Mouse (Mus musculus): ENCODE data around the gene Spats2l. TPM values are rescaled to one million over a fixed set of nuclear protein-coding genes. Genes with fewer than 3 reads are reported as not detected.

The Spats2l gene
- total and polyA plus RNA-seq, 3 experiments: not detected

- TF ChIP-seq BHLHE40 (IDR thresholded peaks at IDR 0.05; ENCODE audit: borderline replicate concordance, low read depth, low read length) (no peak), KAT2A (conservative IDR thresholded peaks at IDR 0.05; ENCODE audit: low read depth, low read length) (no peak; the same call in 1 of the 2 replicates), SMC3 (IDR thresholded peaks at IDR 0.05; ENCODE audit: low read depth, low read length) (peak; percentile 44), MXI1 (IDR thresholded peaks at IDR 0.05; ENCODE audit: low read depth, low read length) (peak; percentile 50), NRF1 (IDR thresholded peaks at IDR 0.05; ENCODE audit: insufficient read depth, low read depth, low read length, poor library complexity, severe bottlenecking) (peak; percentile 70), JUND (IDR thresholded peaks at IDR 0.05; ENCODE audit: low read depth, low read length) (no peak), SIN3A (IDR thresholded peaks at IDR 0.05; ENCODE audit: low read length) (peak; percentile 78), MYB (IDR thresholded peaks at IDR 0.05; ENCODE audit: low read depth, low read length) (no peak), CHD1 (IDR thresholded peaks at IDR 0.05; ENCODE audit: low read depth, low read length) (no peak), ZMIZ1 (IDR thresholded peaks at IDR 0.05; ENCODE audit: low read depth, low read length) (peak; percentile 89), POLR2A (IDR thresholded peaks at IDR 0.05; ENCODE audit: control insufficient read depth in 1 of 2, insufficient read depth in 1 of 2, low read depth in 1 of 2, low read length in 2 of 2, poor library complexity in 1 of 2) (peak; percentile 90 to 97)
Observed at GRCm38 (mm10) chr1:57969327-57970271, 195.6 kb downstream of the Spats2l start (continued).

GRCm38 (mm10) chr1:57971588-57971987 is 197.6 kb downstream of the Spats2l start:
- Histone ChIP-seq H3K79me2 (ENCODE audit: control insufficient read depth, insufficient read depth, low read length, poor library complexity) (peaks cover 7% of the 10 kb centered on the region; the same call in 1 of the 2 replicates), H3K9ac (ENCODE audit: control insufficient read depth, low read depth, low read length, poor library complexity, severe bottlenecking) (no peak overlapping the region), H3K27me3 (ENCODE audit: control insufficient read depth in 1 of 2, insufficient read depth in 2 of 2, low read length in 2 of 2) (no peaks in the 10 kb centered on the region), H3K9me3 (replicated peaks; ENCODE audit: insufficient read depth, low read length) (no peaks in the 10 kb centered on the region), H3K4me3 (ENCODE audit: control insufficient read depth in 1 of 2, insufficient read depth in 1 of 2, low read depth in 2 of 2, low read length in 2 of 2) (no peak overlapping the region), H3K27ac (ENCODE audit: control insufficient read depth, low read depth, low read length) (no peak overlapping the region; the same call in 1 of the 2 replicates), H3K4me1 (ENCODE audit: control insufficient read depth in 1 of 2, insufficient read depth in 2 of 2, low read length in 2 of 2) (peaks cover 8 to 19% of the 10 kb centered on the region in 2 experiments), H3K36me3 (ENCODE audit: control insufficient read depth in 1 of 2, insufficient read depth in 2 of 2, low read length in 2 of 2) (peaks cover 0 to 28% of the 10 kb centered on the region in 2 experiments; a peak in 3 of 4 replicates)
- peak; percentile 48 for DNase-seq (ENCODE audit: low read depth, low spot score)
- TF ChIP-seq ETS1 (IDR thresholded peaks at IDR 0.05; ENCODE audit: low read depth, low read length): peak; percentile 52; the same call in 1 of the 2 replicates
- TF ChIP-seq POLR2AphosphoS5 (IDR thresholded peaks at IDR 0.05; ENCODE audit: borderline replicate concordance, low read depth, low read length): no peak
- TF ChIP-seq NELFE (IDR thresholded peaks at IDR 0.05; ENCODE audit: low read depth, low read length): no peak

GRCm38 (mm10) chr1:57976860-57977259 is 202.9 kb downstream of the Spats2l start:
- peaks cover 6% of the 10 kb centered on the region in 2 experiments for H3K4me1 ChIP-seq (ENCODE audit: control insufficient read depth in 1 of 2, insufficient read depth in 2 of 2, low read length in 2 of 2)
- no peaks in the 10 kb centered on the region for H3K27me3 ChIP-seq (ENCODE audit: control insufficient read depth in 1 of 2, insufficient read depth in 2 of 2, low read length in 2 of 2)
- no peaks in the 10 kb centered on the region for H3K79me2 ChIP-seq (ENCODE audit: control insufficient read depth, insufficient read depth, low read length, poor library complexity)
- H3K4me3 ChIP-seq (ENCODE audit: control insufficient read depth in 1 of 2, insufficient read depth in 1 of 2, low read depth in 2 of 2, low read length in 2 of 2): no peak overlapping the region
- TF ChIP-seq GATA1 (IDR thresholded peaks at IDR 0.05; ENCODE audit: low read depth, low read length) (peak; percentile 41; the same call in 1 of the 2 replicates), MYB (IDR thresholded peaks at IDR 0.05; ENCODE audit: low read depth, low read length) (no peak), MAX (IDR thresholded peaks at IDR 0.05; ENCODE audit: low read length) (no peak), RCOR1 (IDR thresholded peaks at IDR 0.05; ENCODE audit: low read depth, low read length) (0 out of 2 replicates have a peak, but pooled peaks have one; percentile 15), ZNF384 (IDR thresholded peaks at IDR 0.05; ENCODE audit: low read depth, low read length) (no peak), POLR2AphosphoS5 (IDR thresholded peaks at IDR 0.05; ENCODE audit: borderline replicate concordance, low read depth, low read length) (no peak), ELF1 (IDR thresholded peaks at IDR 0.05; ENCODE audit: low read depth, low read length) (peak; percentile 53; the same call in 1 of the 2 replicates), TAL1 (IDR thresholded peaks at IDR 0.05; ENCODE audit: low read length) (no peak), ETS1 (IDR thresholded peaks at IDR 0.05; ENCODE audit: low read depth, low read length) (peak; percentile 48; the same call in 1 of the 2 replicates), EP300 (IDR thresholded peaks at IDR 0.05; ENCODE audit: low read depth in 1 of 2, low read length in 2 of 2) (peak; percentile 45 to 64; a peak in 3 of 4 replicates), KAT2A (conservative IDR thresholded peaks at IDR 0.05; ENCODE audit: low read depth, low read length) (no peak)
- H3K9ac ChIP-seq (ENCODE audit: control insufficient read depth, low read depth, low read length, poor library complexity, severe bottlenecking): no peak overlapping the region
- H3K36me3 ChIP-seq (ENCODE audit: control insufficient read depth in 1 of 2, insufficient read depth in 2 of 2, low read length in 2 of 2): peaks cover 0 to 12% of the 10 kb centered on the region in 2 experiments; a peak in 2 of 4 replicates
- DNase-seq (ENCODE audit: low read depth, low spot score): peak; percentile 47
- no peaks in the 10 kb centered on the region for H3K9me3 ChIP-seq (replicated peaks; ENCODE audit: insufficient read depth, low read length)
- no peak overlapping the region for H3K27ac ChIP-seq (ENCODE audit: control insufficient read depth, low read depth, low read length)

Data from MEL (cell line).